Comparison of ENCODE assay signal across 16 mouse cellular contexts in the genomic region with DNA sequence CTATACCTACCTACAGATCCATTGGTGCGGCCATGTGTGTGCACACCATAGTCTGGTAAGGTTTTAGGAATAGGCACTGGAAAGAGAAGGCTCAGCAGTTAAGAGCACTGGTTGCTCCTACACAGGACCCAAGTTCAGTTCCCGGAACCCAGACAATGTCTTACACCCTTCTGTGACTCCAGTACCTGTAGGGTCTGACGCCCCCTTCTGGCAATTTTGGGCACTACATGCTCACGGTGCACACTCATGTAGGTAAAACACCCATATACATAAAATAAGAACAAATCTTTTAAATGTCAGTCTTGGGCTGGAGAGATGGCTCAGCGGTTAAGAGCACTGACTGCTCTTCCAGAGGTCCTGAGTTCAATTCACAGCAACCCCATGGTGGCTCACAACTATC. TPM values are rescaled to one million over a fixed set of nuclear protein-coding genes. Genes with fewer than 3 reads are reported as not detected.
DNase-seq lines count a peak whose midpoint lies in the region; ATAC-seq and TF ChIP-seq lines count a peak whose summit lies in the region.
"Had no signal": no experiment of that assay in that cellular context is flagged by ENCODE, and none has a peak within 500 bp of the region (broad histone marks: within the 10 kb centered on the region; RNA-seq: fewer than 3 reads in every experiment).

No protein-coding gene starts in this region.

- H3K4me3 ChIP-seq in liver, adult 2 months (ENCODE audit: insufficient read depth, low read depth, low read length) = no peak overlapping the region
- no peak overlapping the region for H3K4me3 ChIP-seq in liver, embryonic 12.5 days
- no peak overlapping the region for H3K4me3 ChIP-seq in forebrain, embryonic 13.5 days
- H3K4me3 ChIP-seq: embryonic facial prominence, embryonic 12.5 days; heart, embryonic 10.5 days; midbrain, embryonic 12.5 days had no signal

- no peaks in the 10 kb centered on the region for H3K36me3 ChIP-seq in liver, adult 2 months (ENCODE audit: control insufficient read depth, insufficient read depth, low read length)
- H3K36me3 ChIP-seq in liver, embryonic 12.5 days = no peaks in the 10 kb centered on the region
- no peaks in the 10 kb centered on the region for H3K36me3 ChIP-seq in splenic B cell, adult 2 months (ENCODE audit: control insufficient read depth, insufficient read depth, low read length, poor library complexity, severe bottlenecking)
- no peaks in the 10 kb centered on the region for H3K36me3 ChIP-seq in forebrain, embryonic 13.5 days (ENCODE audit: poor library complexity, severe bottlenecking)
- H3K36me3 ChIP-seq: embryonic facial prominence, embryonic 12.5 days; heart, embryonic 10.5 days; midbrain, embryonic 12.5 days had no signal

- peak; percentile 45 for DNase-seq in CD4-positive, CD25-positive, alpha-beta regulatory T cell, adult 2 months (ENCODE audit: low read depth, low spot score)
- DNase-seq in liver, adult 2 months (ENCODE audit: extremely low read depth, low read depth, low spot score) = no peak
- DNase-seq in ZHBTc4 (ENCODE audit: low read depth, low spot score) = peak; percentile 78
- peak; percentile 27 for DNase-seq in splenic B cell, adult 2 months (ENCODE audit: low read depth, low spot score)
- DNase-seq in B cell, adult 2 months = no peak
- DNase-seq: adrenal gland, postnatal 25 days; cerebellum, postnatal 36 days; gastrocnemius, postnatal 25 days; heart, postnatal 14 days had no signal

- peaks cover 13% of the 10 kb centered on the region for H3K4me1 ChIP-seq in liver, adult 2 months (ENCODE audit: control insufficient read depth, insufficient read depth, low read length)
- no peaks in the 10 kb centered on the region for H3K4me1 ChIP-seq in liver, embryonic 12.5 days
- no peaks in the 10 kb centered on the region for H3K4me1 ChIP-seq in forebrain, embryonic 13.5 days
- H3K4me1 ChIP-seq: embryonic facial prominence, embryonic 12.5 days; heart, embryonic 10.5 days; midbrain, embryonic 12.5 days had no signal

- H3K9me3 ChIP-seq in liver, embryonic 12.5 days (replicated peaks) = peaks cover 5% of the 10 kb centered on the region
- no peaks in the 10 kb centered on the region for H3K9me3 ChIP-seq in forebrain, embryonic 13.5 days (replicated peaks)
- H3K9me3 ChIP-seq: heart, embryonic 10.5 days had no signal

- no peak overlapping the region for H3K27ac ChIP-seq in liver, adult 2 months (replicated peaks; ENCODE audit: insufficient read depth, low read depth, low read length)
- H3K27ac ChIP-seq in liver, embryonic 12.5 days = no peak overlapping the region
- no peak overlapping the region for H3K27ac ChIP-seq in forebrain, embryonic 13.5 days
- H3K27ac ChIP-seq: embryonic facial prominence, embryonic 12.5 days; heart, embryonic 10.5 days; midbrain, embryonic 12.5 days had no signal

- no peak overlapping the region for H3K9ac ChIP-seq in liver, adult 2 months (ENCODE audit: low read depth, low read length)
- H3K9ac ChIP-seq in liver, embryonic 12.5 days = no peak overlapping the region
- no peak overlapping the region for H3K9ac ChIP-seq in forebrain, embryonic 13.5 days
- H3K9ac ChIP-seq: embryonic facial prominence, embryonic 12.5 days; midbrain, embryonic 12.5 days had no signal

- no peaks in the 10 kb centered on the region for H3K79me2 ChIP-seq in liver, adult 2 months (ENCODE audit: control insufficient read depth, insufficient read depth, low read length)

- no peaks in the 10 kb centered on the region for H3K27me3 ChIP-seq in liver, adult 2 months (ENCODE audit: control insufficient read depth, insufficient read depth, low read length)
- peaks cover 5% of the 10 kb centered on the region; the same call in 1 of the 2 replicates for H3K27me3 ChIP-seq in liver, embryonic 12.5 days (replicated peaks)
- H3K27me3 ChIP-seq in splenic B cell, adult 2 months (ENCODE audit: control insufficient read depth, insufficient read depth, low read length, poor library complexity, severe bottlenecking) = no peaks in the 10 kb centered on the region
- no peaks in the 10 kb centered on the region for H3K27me3 ChIP-seq in forebrain, embryonic 13.5 days
- H3K27me3 ChIP-seq: embryonic facial prominence, embryonic 12.5 days; midbrain, embryonic 12.5 days had no signal

- ATAC-seq in CD4-positive, CD25-positive, alpha-beta regulatory T cell, adult 4 months = no peak
- ATAC-seq in liver, embryonic 12.5 days = no peak
- no peak for ATAC-seq in forebrain, embryonic 13.5 days
- ATAC-seq: activated CD4-positive, CD25-positive, alpha-beta regulatory T cell, adult 4 months had no signal

- no peak for TF ChIP-seq POLR2A in liver, adult 2 months (IDR thresholded peaks at IDR 0.05; ENCODE audit: extremely low read depth, insufficient read depth, low read length)

- H3K4me2 ChIP-seq in liver, embryonic 12.5 days = no peak overlapping the region
- H3K4me2 ChIP-seq in forebrain, embryonic 13.5 days = no peak overlapping the region
- H3K4me2 ChIP-seq: embryonic facial prominence, embryonic 12.5 days; midbrain, embryonic 12.5 days had no signal

- 82% methylated on average over 5 of the region's 5 CpGs for WGBS in liver, adult 2 months
- 66% methylated on average over 5 of the region's 5 CpGs for WGBS in liver, embryonic 12.5 days (ENCODE audit: insufficient replicate concordance)
- 83% methylated on average over 5 of the region's 5 CpGs for whole genome bisulfite sequencing in forebrain, embryonic 13.5 days

- peak; percentile 12; the same call in 1 of the 2 replicates for TF ChIP-seq CTCF in liver, adult 2 months (IDR thresholded peaks at IDR 0.05; ENCODE audit: low read depth, low read length)

RNA-seq across cellular contexts. Expression of a gene that starts 20.2 kb away (rescaled TPM):
- polyA plus RNA-seq in CD4-positive, CD25-positive, alpha-beta regulatory T cell, adult 4 months (2017; shearing (Covaris generic)) = 100 to 1,000 TPM; 229 to 232 TPM
- total RNA-seq in liver, adult 2 months (2014; rRNA removed) = 15.0 and 18.8 TPM in 2 replicates
- 8.2 and 8.9 TPM in 2 replicates for polyA plus RNA-seq in liver, adult 2 months (2012; rRNA removed)
- polyA plus RNA-seq in liver, embryonic 12.5 days (2016; fragmentation: Nextera tagmentation; extraction: Ambion mirVana) = 170 and 173 TPM in 2 replicates
- polyA plus RNA-seq in forebrain, embryonic 13.5 days (2015; fragmentation: Nextera tagmentation; extraction: Ambion mirVana) = 250 and 261 TPM in 2 replicates

RNA-seq across cellular contexts. Expression of a gene that starts 24.7 kb away (rescaled TPM):
- 10 to 100 TPM; 68.5 to 95.2 TPM for polyA plus RNA-seq in CD4-positive, CD25-positive, alpha-beta regulatory T cell, adult 4 months (2017; shearing (Covaris generic))
- total RNA-seq in liver, adult 2 months (2014; rRNA removed) = 0.60 and 3.7 TPM in 2 replicates
- 2.8 and 3.6 TPM in 2 replicates for polyA plus RNA-seq in liver, adult 2 months (2012; rRNA removed)
- 0.08 and 0.11 TPM in 2 replicates for polyA plus RNA-seq in liver, embryonic 12.5 days (2016; fragmentation: Nextera tagmentation; extraction: Ambion mirVana)
- 0.64 and 0.79 TPM in 2 replicates for polyA plus RNA-seq in forebrain, embryonic 13.5 days (2015; fragmentation: Nextera tagmentation; extraction: Ambion mirVana)
- total RNA-seq: adrenal gland, postnatal 25 days had no signal

Comparison
In these comparisons a context has a peak if more than half of its experiments do, and no peak if none do; other contexts are left out.
1. RNA of a gene that starts 20.2 kb away (polyA plus RNA-seq): 250 to 261 TPM in forebrain, embryonic 13.5 days, 229 to 232 TPM in CD4-positive, CD25-positive, alpha-beta regulatory T cell, adult 4 months and 170 to 173 TPM in liver, embryonic 12.5 days; 8.2 to 8.9 TPM in liver, adult 2 months; every median in the first group is over 10 times any median in the second.
2. DNase-seq: peak in CD4-positive, CD25-positive, alpha-beta regulatory T cell, adult 2 months (single experiment), ZHBTc4 (single experiment) and splenic B cell, adult 2 months (single experiment); none in liver, adult 2 months (single experiment) and B cell, adult 2 months (0 of 2).
3. RNA of a gene that starts 24.7 kb away (polyA plus RNA-seq): 68.5 to 95.2 TPM in CD4-positive, CD25-positive, alpha-beta regulatory T cell, adult 4 months; 2.8 to 3.6 TPM in liver, adult 2 months, 0.64 to 0.79 TPM in forebrain, embryonic 13.5 days and 0.08 to 0.11 TPM in liver, embryonic 12.5 days; every median in the first group is over 10 times any median in the second.